Mouse (Mus musculus): ENCODE results near the gene Il17re. TPM values are rescaled to one million over a fixed set of nuclear protein-coding genes. Genes with fewer than 3 reads are reported as not detected.
A peak's percentile ranks its signal among the peaks of the same experiment; 100 is the strongest.

Il17re gene
- total RNA-seq, 1 experiment = 0.80 TPM

DNA sequence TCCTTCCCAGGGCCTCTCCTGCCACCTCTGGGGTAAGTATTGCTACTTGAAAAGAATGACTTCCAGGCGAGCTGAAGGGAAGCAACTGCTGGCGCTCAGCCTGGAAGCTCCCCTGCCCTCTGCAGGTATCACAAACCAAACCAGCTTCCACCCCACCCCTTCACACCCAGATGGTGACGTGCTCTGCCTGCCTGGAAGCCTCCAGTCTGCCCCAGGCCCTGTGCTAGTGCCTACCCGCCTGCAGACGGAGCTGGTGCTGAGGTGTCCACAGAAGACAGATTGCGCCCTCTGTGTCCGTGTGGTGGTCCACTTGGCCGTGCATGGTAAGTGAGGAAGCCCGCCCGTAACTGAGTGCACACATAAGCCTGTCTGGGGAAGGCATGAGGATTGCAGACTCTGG, 13.8 kb downstream of the Il17re start:
- TF ChIP-seq ZC3H11A (IDR thresholded peaks at IDR 0.05; ENCODE audit: borderline replicate concordance, low read depth, low read length) (no peak), ZNF384 (IDR thresholded peaks at IDR 0.05; ENCODE audit: low read depth, low read length) (no peak), HCFC1 (IDR thresholded peaks at IDR 0.05; ENCODE audit: borderline replicate concordance, insufficient read depth, low read length) (no peak)
- Histone ChIP-seq H3K36me3 (ENCODE audit: control insufficient read depth, insufficient read depth, low read length, poor library complexity, severe bottlenecking) (no peaks in the 10 kb centered on the region), H3K9ac (ENCODE audit: insufficient read depth, low read depth, low read length, poor library complexity, severe bottlenecking) (no peak overlapping the region), H3K4me1 (ENCODE audit: control insufficient read depth in 2 of 2, insufficient read depth in 2 of 2, low read length in 2 of 2, poor library complexity in 1 of 2) (peaks cover 6 to 19% of the 10 kb centered on the region in 2 experiments), H3K4me3 (ENCODE audit: insufficient read depth in 1 of 2, low read depth in 1 of 2, low read length in 2 of 2, poor library complexity in 1 of 2, severe bottlenecking in 1 of 2) (peak overlapping the region; percentile 28 to 29; a peak in 2 of 4 replicates), H3K27ac (ENCODE audit: insufficient read depth, low read depth, low read length, poor library complexity, severe bottlenecking) (no peak overlapping the region), H3K9me3 (ENCODE audit: control insufficient read depth, insufficient read depth, low read depth, low read length) (no peaks in the 10 kb centered on the region)
- in situ Hi-C loops (cut with MboI; ENCODE audit: low sequenced_read_pairs in 2 of 2, unreplicated experiment in 2 of 2) = no loop called here
- no peak for DNase-seq (ENCODE audit: low read depth, low spot score)

DNA sequence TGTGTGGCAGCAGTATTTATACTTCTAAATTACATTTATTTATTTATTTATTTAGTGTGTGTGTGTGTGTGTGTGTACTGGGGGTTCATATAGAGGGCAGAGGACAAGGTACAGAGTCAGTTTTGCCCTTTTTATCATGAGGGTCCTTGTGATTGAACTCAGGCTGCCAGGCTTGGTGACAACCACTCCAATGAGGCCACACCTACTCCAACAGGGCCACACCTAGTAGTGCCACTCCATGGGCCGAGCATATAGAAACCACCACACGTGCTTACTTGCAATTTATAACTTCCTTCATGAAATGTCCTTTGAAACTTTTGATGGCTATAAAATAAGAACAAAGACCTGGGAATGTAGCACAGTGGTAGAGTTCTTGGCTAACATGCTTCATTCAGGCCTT, 15.0 kb downstream of the Il17re start:
- Histone ChIP-seq H3K4me3 (ENCODE audit: insufficient read depth in 1 of 2, low read depth in 1 of 2, low read length in 2 of 2, poor library complexity in 1 of 2, severe bottlenecking in 1 of 2) (no peak overlapping the region), H3K27ac (ENCODE audit: insufficient read depth, low read depth, low read length, poor library complexity, severe bottlenecking) (no peak overlapping the region), H3K9ac (ENCODE audit: insufficient read depth, low read depth, low read length, poor library complexity, severe bottlenecking) (no peak overlapping the region), H3K4me1 (ENCODE audit: control insufficient read depth in 2 of 2, insufficient read depth in 2 of 2, low read length in 2 of 2, poor library complexity in 1 of 2) (peaks cover 6 to 19% of the 10 kb centered on the region in 2 experiments), H3K36me3 (ENCODE audit: control insufficient read depth, insufficient read depth, low read length, poor library complexity, severe bottlenecking) (no peaks in the 10 kb centered on the region), H3K9me3 (ENCODE audit: control insufficient read depth, insufficient read depth, low read depth, low read length) (no peaks in the 10 kb centered on the region)
- in situ Hi-C loops (cut with MboI; ENCODE audit: low sequenced_read_pairs in 2 of 2, unreplicated experiment in 2 of 2) = no loop called here
- no peak for TF ChIP-seq MAFK (IDR thresholded peaks at IDR 0.05; ENCODE audit: insufficient read depth, low read depth, low read length)
- DNase-seq (ENCODE audit: low read depth, low spot score) = no peak

DNA sequence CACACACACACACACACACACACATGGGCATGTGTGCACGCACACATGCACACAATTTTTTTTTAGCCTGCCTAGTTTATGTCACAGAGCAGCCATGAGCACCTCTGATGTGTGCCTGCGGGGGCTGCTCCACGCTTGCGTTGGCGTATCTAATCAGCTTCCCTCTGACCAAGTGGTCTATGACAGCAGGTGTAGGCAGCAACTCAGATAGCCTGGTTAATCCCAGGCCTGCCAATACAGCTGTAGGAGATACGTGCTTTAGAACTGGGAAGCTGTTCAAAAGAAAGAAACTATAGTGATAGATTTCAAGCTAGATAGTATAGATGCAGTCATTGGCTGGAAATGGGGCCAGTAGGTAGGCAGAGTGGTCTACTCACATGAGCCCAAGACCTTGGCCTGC, 15.4 kb downstream of the Il17re start:
- Histone ChIP-seq H3K4me1 (ENCODE audit: control insufficient read depth in 2 of 2, insufficient read depth in 2 of 2, low read length in 2 of 2, poor library complexity in 1 of 2) (peaks cover 6 to 20% of the 10 kb centered on the region in 2 experiments), H3K9ac (ENCODE audit: insufficient read depth, low read depth, low read length, poor library complexity, severe bottlenecking) (no peak overlapping the region), H3K4me3 (ENCODE audit: insufficient read depth in 1 of 2, low read depth in 1 of 2, low read length in 2 of 2, poor library complexity in 1 of 2, severe bottlenecking in 1 of 2) (no peak overlapping the region), H3K27ac (ENCODE audit: insufficient read depth, low read depth, low read length, poor library complexity, severe bottlenecking) (no peak overlapping the region), H3K9me3 (ENCODE audit: control insufficient read depth, insufficient read depth, low read depth, low read length) (no peaks in the 10 kb centered on the region), H3K36me3 (ENCODE audit: control insufficient read depth, insufficient read depth, low read length, poor library complexity, severe bottlenecking) (no peaks in the 10 kb centered on the region)
- no peak for TF ChIP-seq ZC3H11A (IDR thresholded peaks at IDR 0.05; ENCODE audit: borderline replicate concordance, low read depth, low read length)
- no peak for TF ChIP-seq ZNF384 (IDR thresholded peaks at IDR 0.05; ENCODE audit: low read depth, low read length)
- TF ChIP-seq HCFC1 (IDR thresholded peaks at IDR 0.05; ENCODE audit: borderline replicate concordance, insufficient read depth, low read length) = no peak
- in situ Hi-C loops (cut with MboI; ENCODE audit: low sequenced_read_pairs in 2 of 2, unreplicated experiment in 2 of 2) = no loop called here
- DNase-seq (ENCODE audit: low read depth, low spot score) = no peak

DNA sequence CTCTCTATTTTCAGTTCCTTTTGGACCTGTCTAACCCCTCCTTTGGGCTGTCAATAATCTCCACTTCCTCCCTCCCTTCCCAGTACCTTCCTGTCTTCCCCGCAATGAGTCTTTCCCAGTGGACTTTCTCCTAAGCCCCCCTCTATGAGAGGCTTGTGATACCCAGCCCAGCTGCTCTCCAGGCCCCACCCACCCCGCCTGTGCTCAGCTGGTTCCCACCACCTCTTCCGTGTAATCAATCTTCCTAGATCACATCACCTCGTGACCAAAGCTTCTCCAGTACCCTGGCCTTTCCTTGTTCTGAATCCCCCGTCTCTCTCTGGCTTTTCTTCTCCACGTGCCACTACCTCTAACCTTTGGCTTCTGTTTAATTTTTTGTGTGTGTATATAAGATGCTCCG, 19.1 kb downstream of the Il17re start:
- DNase-seq (ENCODE audit: low read depth, low spot score) = no peak
- Histone ChIP-seq H3K4me1 (ENCODE audit: control insufficient read depth in 2 of 2, insufficient read depth in 2 of 2, low read length in 2 of 2, poor library complexity in 1 of 2) (peaks cover 0 to 7% of the 10 kb centered on the region in 2 experiments; a peak in 1 of 4 replicates), H3K9ac (ENCODE audit: insufficient read depth, low read depth, low read length, poor library complexity, severe bottlenecking) (no peak overlapping the region), H3K27ac (ENCODE audit: insufficient read depth, low read depth, low read length, poor library complexity, severe bottlenecking) (no peak overlapping the region), H3K36me3 (ENCODE audit: control insufficient read depth, insufficient read depth, low read length, poor library complexity, severe bottlenecking) (no peaks in the 10 kb centered on the region), H3K9me3 (ENCODE audit: control insufficient read depth, insufficient read depth, low read depth, low read length) (no peaks in the 10 kb centered on the region), H3K4me3 (ENCODE audit: insufficient read depth in 1 of 2, low read depth in 1 of 2, low read length in 2 of 2, poor library complexity in 1 of 2, severe bottlenecking in 1 of 2) (no peak overlapping the region)
- in situ Hi-C loops (cut with MboI; ENCODE audit: low sequenced_read_pairs in 2 of 2, unreplicated experiment in 2 of 2) = no loop called here
- TF ChIP-seq HCFC1 (IDR thresholded peaks at IDR 0.05; ENCODE audit: borderline replicate concordance, insufficient read depth, low read length) = no peak

DNA sequence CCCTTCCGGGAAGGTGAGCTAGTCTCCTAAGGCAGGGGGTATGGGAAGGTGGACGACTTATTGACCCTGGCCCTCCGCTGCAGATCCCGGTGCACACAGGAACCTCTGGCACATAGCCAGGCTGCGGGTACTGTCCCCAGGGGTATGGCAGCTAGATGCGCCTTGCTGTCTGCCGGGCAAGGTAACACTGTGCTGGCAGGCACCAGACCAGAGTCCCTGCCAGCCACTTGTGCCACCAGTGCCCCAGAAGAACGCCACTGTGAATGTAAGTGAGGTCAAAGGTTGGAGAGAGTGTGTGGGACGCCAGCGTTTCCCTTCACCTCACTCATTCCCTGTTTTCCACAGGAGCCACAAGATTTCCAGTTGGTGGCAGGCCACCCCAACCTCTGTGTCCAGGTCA, 20.6 kb downstream of the Il17re start:
- TF ChIP-seq MAFK (IDR thresholded peaks at IDR 0.05; ENCODE audit: insufficient read depth, low read depth, low read length) (no peak), CHD2 (IDR thresholded peaks at IDR 0.05; ENCODE audit: low read depth, low read length) (no peak), ZNF384 (IDR thresholded peaks at IDR 0.05; ENCODE audit: low read depth, low read length) (no peak), ZC3H11A (IDR thresholded peaks at IDR 0.05; ENCODE audit: borderline replicate concordance, low read depth, low read length) (no peak), HCFC1 (IDR thresholded peaks at IDR 0.05; ENCODE audit: borderline replicate concordance, insufficient read depth, low read length) (no peak)
- no peak for DNase-seq (ENCODE audit: low read depth, low spot score)
- H3K4me1 ChIP-seq (ENCODE audit: control insufficient read depth in 2 of 2, insufficient read depth in 2 of 2, low read length in 2 of 2, poor library complexity in 1 of 2) = peaks cover 0 to 6% of the 10 kb centered on the region in 2 experiments; a peak in 1 of 4 replicates
- H3K27ac ChIP-seq (ENCODE audit: insufficient read depth, low read depth, low read length, poor library complexity, severe bottlenecking) = no peak overlapping the region
- H3K9ac ChIP-seq (ENCODE audit: insufficient read depth, low read depth, low read length, poor library complexity, severe bottlenecking) = no peak overlapping the region
- H3K4me3 ChIP-seq (ENCODE audit: insufficient read depth in 1 of 2, low read depth in 1 of 2, low read length in 2 of 2, poor library complexity in 1 of 2, severe bottlenecking in 1 of 2) = no peak overlapping the region
- no peaks in the 10 kb centered on the region for H3K36me3 ChIP-seq (ENCODE audit: control insufficient read depth, insufficient read depth, low read length, poor library complexity, severe bottlenecking)
- no peaks in the 10 kb centered on the region for H3K9me3 ChIP-seq (ENCODE audit: control insufficient read depth, insufficient read depth, low read depth, low read length)
- in situ Hi-C loops (cut with MboI; ENCODE audit: low sequenced_read_pairs in 2 of 2, unreplicated experiment in 2 of 2) = no loop called here
